9 mouse cellular contexts compared by ENCODE assay signal in genomic region chr14:27031142-27031541, GRCm38 (mm10). TPM values are rescaled to one million over a fixed set of nuclear protein-coding genes. Genes with fewer than 3 reads are reported as not detected.
DNase-seq lines count a peak whose midpoint lies in the region; ATAC-seq and TF ChIP-seq lines count a peak whose summit lies in the region.
"Had no signal": no experiment of that assay in that cellular context is flagged by ENCODE, and none has a peak within 500 bp of the region (broad histone marks: within the 10 kb centered on the region; RNA-seq: fewer than 3 reads in every experiment).

No protein-coding gene starts in this region.

- H3K4me3 ChIP-seq in layer of hippocampus, adult 2 months, result no peak overlapping the region
- H3K4me3 ChIP-seq in embryonic facial prominence, embryonic 14.5 days (ENCODE audit: low read depth, low read length), result no peak overlapping the region
- H3K4me3 ChIP-seq in hindbrain, postnatal 0 days (ENCODE audit: low read length), result no peak overlapping the region
- H3K4me3 ChIP-seq in liver, embryonic 11.5 days (ENCODE audit: low read depth, low read length), result no peak overlapping the region
- H3K4me3 ChIP-seq: neural tube, embryonic 12.5 days had no signal

- H3K4me1 ChIP-seq in embryonic facial prominence, embryonic 14.5 days (ENCODE audit: control insufficient read depth, insufficient read depth, low read length), result no peaks in the 10 kb centered on the region
- H3K4me1 ChIP-seq in hindbrain, postnatal 0 days (ENCODE audit: insufficient read depth, low read length), result no peaks in the 10 kb centered on the region
- H3K4me1 ChIP-seq in liver, embryonic 11.5 days (replicated peaks; ENCODE audit: control insufficient read depth, insufficient read depth, low read length), result no peaks in the 10 kb centered on the region
- H3K4me1 ChIP-seq: neural tube, embryonic 12.5 days had no signal

- no peak overlapping the region for H3K4me2 ChIP-seq in embryonic facial prominence, embryonic 14.5 days (ENCODE audit: low read depth, low read length)
- no peak overlapping the region for H3K4me2 ChIP-seq in hindbrain, postnatal 0 days (ENCODE audit: low read depth, low read length)
- H3K4me2 ChIP-seq in liver, embryonic 11.5 days, result no peak overlapping the region
- H3K4me2 ChIP-seq: neural tube, embryonic 12.5 days had no signal

- DNase-seq in layer of hippocampus, adult 2 months (ENCODE audit: low spot score in 2 of 2), result peak in 1 of 2 experiments; percentile 60
- DNase-seq in layer of hippocampus, adult 9-11 months, result no peak
- DNase-seq in adrenal gland, postnatal 10 days, result peak; percentile 87
- peak; percentile 69 for DNase-seq in embryonic facial prominence, embryonic 14.5 days (ENCODE audit: low spot score)
- DNase-seq in hindbrain, postnatal 0 days (ENCODE audit: low spot score), result peak; percentile 56
- peak; percentile 70 for DNase-seq in liver, embryonic 11.5 days (ENCODE audit: low spot score)
- peak; percentile 74 for DNase-seq in retina, postnatal 1 day
- peak; percentile 62 for DNase-seq in urinary bladder, adult 2 months (ENCODE audit: low spot score)

- ATAC-seq in embryonic facial prominence, embryonic 14.5 days (ENCODE audit: low read depth), result peak; percentile 19; the same call in 1 of the 2 replicates
- ATAC-seq in hindbrain, postnatal 0 days, result 0 out of 2 replicates have a peak, but pooled peaks have one; percentile 12
- ATAC-seq in liver, embryonic 11.5 days (replicated peaks; ENCODE audit: low FRiP score), result no peak

- 14% methylated on average over 4 of the region's 4 CpGs for WGBS in embryonic facial prominence, embryonic 14.5 days
- 18% methylated on average over 4 of the region's 4 CpGs for WGBS in hindbrain, postnatal 0 days
- 19% methylated on average over 4 of the region's 4 CpGs for WGBS in liver, embryonic 11.5 days

- TF ChIP-seq CTCF in layer of hippocampus, adult 2 months (conservative IDR thresholded peaks at IDR 0.05), result peak; percentile 85
- peak; percentile 87 for TF ChIP-seq CTCF in hindbrain, postnatal 0 days (IDR thresholded peaks at IDR 0.05; ENCODE audit: low read depth)

- H3K9ac ChIP-seq in embryonic facial prominence, embryonic 14.5 days (ENCODE audit: low read depth, low read length), result no peak overlapping the region
- H3K9ac ChIP-seq in hindbrain, postnatal 0 days (replicated peaks; ENCODE audit: low read length), result no peak overlapping the region
- H3K9ac ChIP-seq in liver, embryonic 11.5 days (ENCODE audit: low read depth, low read length), result no peak overlapping the region
- H3K9ac ChIP-seq: neural tube, embryonic 12.5 days had no signal

- no peaks in the 10 kb centered on the region for H3K9me3 ChIP-seq in embryonic facial prominence, embryonic 14.5 days (ENCODE audit: control insufficient read depth, low read length)
- no peaks in the 10 kb centered on the region for H3K9me3 ChIP-seq in hindbrain, postnatal 0 days (ENCODE audit: low read length)
- no peaks in the 10 kb centered on the region for H3K9me3 ChIP-seq in liver, embryonic 11.5 days (ENCODE audit: control insufficient read depth, low read length)
- H3K9me3 ChIP-seq: neural tube, embryonic 12.5 days had no signal

- no peaks in the 10 kb centered on the region for H3K36me3 ChIP-seq in embryonic facial prominence, embryonic 14.5 days (ENCODE audit: control insufficient read depth, insufficient read depth, low read length)
- H3K36me3 ChIP-seq in hindbrain, postnatal 0 days (ENCODE audit: insufficient read depth, low read length), result no peaks in the 10 kb centered on the region
- H3K36me3 ChIP-seq in liver, embryonic 11.5 days (ENCODE audit: control insufficient read depth, insufficient read depth, low read length), result no peaks in the 10 kb centered on the region
- H3K36me3 ChIP-seq: neural tube, embryonic 12.5 days had no signal

- no peaks in the 10 kb centered on the region for H3K27me3 ChIP-seq in embryonic facial prominence, embryonic 14.5 days (replicated peaks; ENCODE audit: control insufficient read depth, insufficient read depth, low read length)
- no peaks in the 10 kb centered on the region for H3K27me3 ChIP-seq in hindbrain, postnatal 0 days (ENCODE audit: insufficient read depth, low read length)
- 0 out of 2 replicates have a peak, but pooled peaks cover 2% of the 10 kb centered on the region for H3K27me3 ChIP-seq in liver, embryonic 11.5 days (replicated peaks; ENCODE audit: control insufficient read depth, insufficient read depth, low read length)
- H3K27me3 ChIP-seq: neural tube, embryonic 12.5 days had no signal

- H3K27ac ChIP-seq in layer of hippocampus, adult 2 months, result no peak overlapping the region
- no peak overlapping the region for H3K27ac ChIP-seq in embryonic facial prominence, embryonic 14.5 days (replicated peaks; ENCODE audit: low read depth, low read length)
- no peak overlapping the region for H3K27ac ChIP-seq in hindbrain, postnatal 0 days
- no peak overlapping the region for H3K27ac ChIP-seq in liver, embryonic 11.5 days (ENCODE audit: low read depth, low read length)
- H3K27ac ChIP-seq: neural tube, embryonic 12.5 days had no signal

RNA-seq across cellular contexts. Expression of gene Il17rd, which starts 7.6 kb away (rescaled TPM):
- 1 to 10 TPM; 2.8 to 3.2 TPM for total RNA-seq in layer of hippocampus, adult 2 months (2021)
- 1 to 10 TPM; 3.9 to 4.7 TPM for total RNA-seq in adrenal gland, postnatal 10 days (2021)
- polyA plus RNA-seq in embryonic facial prominence, embryonic 14.5 days (2014; fragmentation: Nextera tagmentation; extraction: Ambion mirVana), result 4.9 and 5.7 TPM in 2 replicates
- total RNA-seq in hindbrain, postnatal 0 days (2014; rRNA removed), result 10.6 and 16.1 TPM in 2 replicates
- 2.8 and 3.1 TPM in 2 replicates for polyA plus RNA-seq in hindbrain, postnatal 0 days (2015; fragmentation: Nextera tagmentation; extraction: Ambion mirVana)
- polyA plus RNA-seq in liver, embryonic 11.5 days (2014; fragmentation: Nextera tagmentation; extraction: Ambion mirVana), result 0.69 and 0.80 TPM in 2 replicates
- polyA plus RNA-seq in urinary bladder, adult 2 months (2012; rRNA removed), result 6.3 and 7.1 TPM in 2 replicates

RNA-seq across cellular contexts. Expression of gene Hesx1, which starts 36.9 kb away (rescaled TPM):
- total RNA-seq in layer of hippocampus, adult 2 months (2021), result not detected
- under 1 TPM in 1 of 2 experiments, not detected in 1; 0.36 TPM for total RNA-seq in adrenal gland, postnatal 10 days (2021)
- polyA plus RNA-seq in embryonic facial prominence, embryonic 14.5 days (2014; fragmentation: Nextera tagmentation; extraction: Ambion mirVana), result 0.19 TPM in 1 of 2 replicates, not detected in the other
- total RNA-seq in hindbrain, postnatal 0 days (2014; rRNA removed), result 0.25 TPM in 1 of 2 replicates, not detected in the other
- polyA plus RNA-seq in hindbrain, postnatal 0 days (2015; fragmentation: Nextera tagmentation; extraction: Ambion mirVana), result 0.19 and 0.59 TPM in 2 replicates
- polyA plus RNA-seq in liver, embryonic 11.5 days (2014; fragmentation: Nextera tagmentation; extraction: Ambion mirVana), result 18.0 and 22.0 TPM in 2 replicates
- polyA plus RNA-seq in urinary bladder, adult 2 months (2012; rRNA removed), result 0.15 and 0.21 TPM in 2 replicates

Comparison
In these comparisons a context has a peak if more than half of its experiments do, and no peak if none do; other contexts are left out.
1. RNA of gene Hesx1, which starts 36.9 kb away (polyA plus RNA-seq): 18.0 to 22.0 TPM in liver, embryonic 11.5 days; 0.19 to 0.59 TPM in hindbrain, postnatal 0 days, 0.15 to 0.21 TPM in urinary bladder, adult 2 months and 0.19 TPM in embryonic facial prominence, embryonic 14.5 days; every median in the first group is over 10 times any median in the second.